Mouse (Mus musculus): ENCODE data around the gene Mymx. TPM values are rescaled to one million over a fixed set of nuclear protein-coding genes. Genes with fewer than 3 reads are reported as not detected.

Gene Mymx
- total RNA-seq (2021) = not detected
- long read RNA-seq, experiment 1 = 0 reads
- long read RNA-seq, experiment 2 = 0 reads

- no peak within 1 kb of the TSS for H3K27ac ChIP-seq
- H3K4me3 ChIP-seq = no peak within 1 kb of the TSS
- DNase-seq (ENCODE audit: extremely low spot score in 1 of 2, low spot score in 2 of 2) = no peak
- intact Hi-C loops (cut with DNase I) = no loop called here
- TF ChIP-seq CTCF (IDR thresholded peaks at IDR 0.05) = no peak
Observed at GRCm38 (mm10) chr17:45601877-45602304, at the start of gene Mymx. Mymx (minus strand) TSS chr17:45602102.

DNA sequence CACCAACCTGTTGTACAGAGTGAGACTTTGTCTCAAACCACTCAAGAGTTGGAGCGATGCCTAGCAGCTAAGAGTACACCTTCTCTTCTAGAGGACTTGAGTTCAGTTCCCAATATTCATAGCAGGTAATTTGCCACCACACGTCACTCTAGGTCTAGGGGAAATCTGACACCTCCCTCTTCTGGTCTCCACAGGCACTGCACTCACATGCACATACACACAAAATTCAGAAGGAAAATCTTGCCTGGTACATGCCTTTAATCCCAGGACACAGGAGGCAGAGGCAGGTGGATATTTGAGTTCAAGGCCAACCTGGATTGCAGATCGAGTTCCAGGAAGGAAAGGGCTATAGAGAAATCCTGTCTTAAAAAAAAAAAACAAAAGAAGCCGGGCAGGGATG is 42.3 kb upstream of the Mymx start:
- no peak overlapping the region for H3K4me3 ChIP-seq
- intact Hi-C loops (cut with DNase I) = loop anchor here (5.0 kb wide), 1 partner anchor 167 kb away; the partner anchor contains the start of gene Spats1
- DNase-seq (ENCODE audit: extremely low spot score in 1 of 2, low spot score in 2 of 2) = no peak
- H3K27ac ChIP-seq = no peak overlapping the region
- TF ChIP-seq CTCF (IDR thresholded peaks at IDR 0.05) = no peak; the same call in 1 of the 2 replicates

- intact Hi-C loops (cut with DNase I) = loop anchor here (2.0 to 5.0 kb wide), 2 partner anchors 58 to 165 kb away; partner anchors contain the start of gene Spats1
- peak; percentile 82 for TF ChIP-seq CTCF (IDR thresholded peaks at IDR 0.05)
- peak; percentile 61 to 71 for DNase-seq (ENCODE audit: extremely low spot score in 1 of 2, low spot score in 2 of 2)
- no peak overlapping the region for H3K27ac ChIP-seq
- H3K4me3 ChIP-seq = no peak overlapping the region
Observed at GRCm38 (mm10) chr17:45642701-45643100, 40.8 kb upstream of the Mymx start.

GRCm38 (mm10) chr17:45641981-45642380 is 40.1 kb upstream of the Mymx start:
- Histone ChIP-seq H3K4me3 (no peak overlapping the region), H3K27ac (no peak overlapping the region)
- intact Hi-C loops (cut with DNase I) = loop anchor here (2.0 to 5.0 kb wide), 2 partner anchors 57 to 165 kb away; partner anchors contain the start of gene Spats1
- DNase-seq (ENCODE audit: extremely low spot score in 1 of 2, low spot score in 2 of 2) = no peak
- no peak for TF ChIP-seq CTCF (IDR thresholded peaks at IDR 0.05)

GRCm38 (mm10) chr17:45638596-45639295 is 36.8 kb upstream of the Mymx start:
- no peak for DNase-seq (ENCODE audit: extremely low spot score in 1 of 2, low spot score in 2 of 2)
- H3K27ac ChIP-seq = no peak overlapping the region
- no peak for TF ChIP-seq CTCF (IDR thresholded peaks at IDR 0.05)
- no peak overlapping the region for H3K4me3 ChIP-seq
- intact Hi-C loops (cut with DNase I) = no loop called here

DNA sequence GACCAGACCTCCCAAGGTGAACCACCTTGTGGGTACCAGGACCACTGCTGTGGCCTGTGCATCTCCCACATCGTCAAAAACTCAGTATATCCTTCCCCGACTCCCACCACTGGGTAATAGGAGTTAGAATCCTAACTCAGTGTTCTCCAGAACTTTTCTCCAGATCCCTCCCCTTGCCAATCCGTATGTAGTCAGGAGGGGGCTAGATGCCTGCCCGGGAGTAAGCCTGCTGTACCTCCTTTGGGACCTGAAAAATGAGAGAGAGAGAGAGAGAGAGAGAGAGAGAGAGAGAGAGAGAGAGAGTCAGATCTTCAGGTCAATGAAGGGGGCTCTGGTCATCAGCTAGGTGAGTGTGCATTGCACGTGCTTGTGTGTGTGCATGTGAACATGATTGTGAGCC is 32.1 kb upstream of the Mymx start:
- Histone ChIP-seq H3K27ac (no peak overlapping the region), H3K4me3 (no peak overlapping the region)
- no peak for DNase-seq (ENCODE audit: extremely low spot score in 1 of 2, low spot score in 2 of 2)
- intact Hi-C loops (cut with DNase I) = no loop called here
- TF ChIP-seq CTCF (IDR thresholded peaks at IDR 0.05) = no peak

DNA sequence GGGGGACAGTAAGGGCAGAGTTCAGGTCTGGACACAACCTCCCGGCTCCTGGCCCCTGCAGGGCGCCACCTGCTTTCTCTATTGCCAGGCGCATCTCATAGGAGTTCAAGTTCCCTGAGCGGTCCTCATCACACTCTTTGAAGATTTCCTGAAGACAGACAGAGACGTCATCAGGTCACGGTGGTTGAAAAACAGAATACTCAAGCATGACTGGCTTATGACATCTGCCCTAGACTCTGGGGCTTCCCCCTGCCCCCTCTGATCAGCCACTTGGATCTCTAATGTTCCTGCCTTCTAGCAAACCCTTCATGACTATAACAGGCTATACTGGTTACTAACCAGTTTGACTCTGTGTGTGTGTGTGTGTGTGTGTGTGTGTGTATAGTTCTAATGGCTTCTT is 30.0 kb upstream of the Mymx start:
- intact Hi-C loops (cut with DNase I) = loop anchor here (2.0 kb wide), 1 partner anchor 57 kb away; no protein-coding TSS in a partner anchor
- no peak for TF ChIP-seq CTCF (IDR thresholded peaks at IDR 0.05)
- Histone ChIP-seq H3K27ac (no peak overlapping the region), H3K4me3 (no peak overlapping the region)
- no peak for DNase-seq (ENCODE audit: extremely low spot score in 1 of 2, low spot score in 2 of 2)

- intact Hi-C loops (cut with DNase I) = loop anchor here (2.0 kb wide), 1 partner anchor 56 kb away; no protein-coding TSS in a partner anchor
- Histone ChIP-seq H3K4me3 (no peak overlapping the region), H3K27ac (no peak overlapping the region)
- no peak for TF ChIP-seq CTCF (IDR thresholded peaks at IDR 0.05)
- no peak for DNase-seq (ENCODE audit: extremely low spot score in 1 of 2, low spot score in 2 of 2)
Observed at GRCm38 (mm10) chr17:45630992-45631391, 29.1 kb upstream of the Mymx start.

GRCm38 (mm10) chr17:45629861-45630694 is 28.2 kb upstream of the Mymx start:
- H3K4me3 ChIP-seq = peak overlapping the region; percentile 47
- peak; percentile 64 for TF ChIP-seq CTCF (IDR thresholded peaks at IDR 0.05)
- peak overlapping the region; percentile 67 for H3K27ac ChIP-seq
- DNase-seq (ENCODE audit: extremely low spot score in 1 of 2, low spot score in 2 of 2) = peak; percentile 62 to 74
- intact Hi-C loops (cut with DNase I) = loop anchor here (2.0 to 10.0 kb wide), 2 partner anchors 55 to 155 kb away; partner anchors contain the start of gene Spats1

DNA sequence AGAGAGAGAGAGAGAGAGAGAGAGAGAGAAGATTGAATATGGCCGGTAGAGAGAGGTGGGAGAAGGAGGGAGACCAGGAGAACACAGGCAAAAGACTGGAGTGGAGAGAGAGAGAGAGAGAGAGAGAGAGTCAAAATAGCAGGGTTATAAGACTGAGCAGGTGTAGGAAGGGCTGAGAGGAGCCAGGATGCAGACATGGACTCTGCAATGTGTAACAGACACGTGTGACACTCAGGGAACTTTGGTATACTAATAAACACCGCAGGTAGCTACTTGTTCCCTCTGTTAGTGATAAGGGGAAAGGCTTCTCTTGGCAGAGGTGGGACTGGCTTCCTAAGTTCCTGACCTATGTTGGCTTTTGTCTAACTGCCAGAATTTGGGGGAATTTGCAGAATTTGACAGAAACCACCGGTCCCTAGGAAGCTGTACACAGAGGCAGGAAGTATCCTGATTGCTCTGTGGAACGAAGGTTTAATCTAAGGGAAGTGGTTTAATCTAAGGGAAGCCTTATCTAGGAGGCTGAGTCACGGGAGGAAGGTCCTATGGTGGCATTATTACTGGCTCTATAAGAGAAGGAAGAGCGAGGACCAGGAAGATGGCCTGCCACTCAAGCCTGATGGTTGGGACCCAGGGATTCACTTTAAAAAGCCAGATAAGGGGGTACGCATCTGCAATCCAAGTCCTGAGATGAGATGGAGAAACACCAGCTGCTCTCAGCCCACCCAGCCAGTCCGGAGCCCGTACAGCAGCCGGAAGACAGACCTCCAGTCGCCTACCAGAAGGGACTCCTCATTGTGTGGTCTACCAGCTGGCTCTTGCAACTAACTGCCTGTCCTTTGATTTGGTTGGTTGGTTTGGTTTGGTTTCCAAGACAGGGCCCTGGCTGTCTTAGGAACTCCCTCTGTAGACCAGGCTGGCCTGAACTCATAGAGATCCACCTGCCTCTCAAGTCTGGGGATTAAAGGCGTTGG is 27.3 kb upstream of the Mymx start:
- no peak overlapping the region; the same call in 1 of the 2 replicates for H3K27ac ChIP-seq
- DNase-seq (ENCODE audit: extremely low spot score in 1 of 2, low spot score in 2 of 2) = no peak
- peak overlapping the region; percentile 47; the same call in 1 of the 2 replicates for H3K4me3 ChIP-seq
- TF ChIP-seq CTCF (IDR thresholded peaks at IDR 0.05) = no peak
- intact Hi-C loops (cut with DNase I) = loop anchor here (10.0 kb wide), 1 partner anchor 154 kb away; the partner anchor contains the start of gene Spats1

DNA sequence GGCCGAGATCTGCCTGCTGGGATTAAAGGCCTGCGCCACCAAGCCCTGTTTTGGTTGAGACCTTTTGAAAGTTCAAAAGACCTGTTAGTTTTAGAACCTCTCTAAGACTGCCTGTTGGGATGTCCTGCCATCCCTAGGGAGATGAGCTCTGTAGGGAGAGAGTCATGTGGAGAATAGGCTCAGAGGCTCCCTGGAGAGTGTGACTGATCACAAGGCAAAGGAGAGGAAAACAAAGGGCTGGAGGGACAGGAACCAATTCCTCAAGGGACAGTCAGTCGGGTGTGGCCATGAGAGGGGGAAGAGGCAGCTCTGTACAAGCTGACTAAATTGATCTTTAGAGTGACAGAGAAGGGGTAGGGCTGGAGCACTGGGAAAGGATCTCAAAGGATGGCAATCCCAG is 26.3 kb upstream of the Mymx start:
- TF ChIP-seq CTCF (IDR thresholded peaks at IDR 0.05) = no peak
- no peak overlapping the region for H3K27ac ChIP-seq
- DNase-seq (ENCODE audit: extremely low spot score in 1 of 2, low spot score in 2 of 2) = no peak
- intact Hi-C loops (cut with DNase I) = loop anchor here (10.0 kb wide), 1 partner anchor 153 kb away; the partner anchor contains the start of gene Spats1
- no peak overlapping the region for H3K4me3 ChIP-seq
